Mouse (Mus musculus): Measurements from ENCODE around the gene C2cd5. TPM values are rescaled to one million over a fixed set of nuclear protein-coding genes. Genes with fewer than 3 reads are reported as not detected.

C2cd5 gene
- polyA plus RNA-seq, 1 experiment = not detected

DNA sequence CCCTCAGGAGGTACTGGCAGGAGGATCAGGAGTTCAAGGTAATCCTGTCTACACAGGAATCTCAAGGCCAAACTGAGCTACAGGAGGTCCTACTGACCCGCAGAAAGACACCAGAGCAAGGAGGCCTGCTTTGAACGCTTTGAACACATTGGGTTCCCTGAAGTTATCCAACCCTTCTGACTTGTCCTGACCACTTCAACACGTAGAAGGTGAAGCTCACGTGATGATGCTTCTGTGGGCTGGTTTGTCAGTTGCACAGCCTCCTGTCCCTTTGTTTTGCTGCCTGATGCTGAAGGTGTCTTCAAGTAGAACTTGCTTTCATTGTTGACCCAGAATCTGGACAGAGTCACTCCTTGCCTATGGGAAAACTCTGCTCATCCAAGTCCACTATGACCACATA, 7.7 kb upstream of the C2cd5 start:
- Histone ChIP-seq H3K4me1 (ENCODE audit: control insufficient read depth, insufficient read depth, low read length) (no peaks in the 10 kb centered on the region), H3K4me3 (ENCODE audit: insufficient read depth, low read depth, low read length) (no peak overlapping the region), H3K27ac (ENCODE audit: insufficient read depth, low read depth, low read length) (no peak overlapping the region)
- TF ChIP-seq POLR2A (IDR thresholded peaks at IDR 0.05; ENCODE audit: insufficient read depth, low read depth, low read length) (no peak), CTCF (IDR thresholded peaks at IDR 0.05; ENCODE audit: insufficient read depth, low read depth, low read length) (no peak)
- 94% methylated on average over 4 of the region's 4 CpGs for WGBS

DNA sequence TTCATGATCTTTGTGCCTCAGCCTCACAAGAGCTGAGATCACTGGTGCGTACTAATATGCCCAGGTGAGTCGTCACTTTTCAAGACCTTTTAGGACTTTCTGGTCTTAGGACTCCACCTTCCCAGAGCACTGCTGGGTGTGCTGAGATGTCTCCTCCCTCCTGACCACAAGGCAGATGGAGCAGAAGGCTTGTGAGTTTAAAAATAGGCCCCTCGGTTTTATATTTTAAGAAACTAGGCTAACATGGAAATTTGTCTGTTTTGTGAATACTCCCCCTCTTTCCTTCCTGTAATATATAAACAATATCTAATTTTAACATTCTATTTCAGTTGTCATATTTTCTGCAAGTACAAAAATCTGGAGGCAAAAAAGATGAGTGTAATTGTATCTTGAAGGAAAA, 5.8 kb upstream of the C2cd5 start:
- 71% methylated on average over 3 of the region's 3 CpGs for WGBS
- TF ChIP-seq POLR2A (IDR thresholded peaks at IDR 0.05; ENCODE audit: insufficient read depth, low read depth, low read length) (no peak), CTCF (IDR thresholded peaks at IDR 0.05; ENCODE audit: insufficient read depth, low read depth, low read length) (no peak)
- Histone ChIP-seq H3K4me3 (ENCODE audit: insufficient read depth, low read depth, low read length) (no peak overlapping the region), H3K4me1 (ENCODE audit: control insufficient read depth, insufficient read depth, low read length) (no peaks in the 10 kb centered on the region), H3K27ac (ENCODE audit: insufficient read depth, low read depth, low read length) (no peak overlapping the region)

DNA sequence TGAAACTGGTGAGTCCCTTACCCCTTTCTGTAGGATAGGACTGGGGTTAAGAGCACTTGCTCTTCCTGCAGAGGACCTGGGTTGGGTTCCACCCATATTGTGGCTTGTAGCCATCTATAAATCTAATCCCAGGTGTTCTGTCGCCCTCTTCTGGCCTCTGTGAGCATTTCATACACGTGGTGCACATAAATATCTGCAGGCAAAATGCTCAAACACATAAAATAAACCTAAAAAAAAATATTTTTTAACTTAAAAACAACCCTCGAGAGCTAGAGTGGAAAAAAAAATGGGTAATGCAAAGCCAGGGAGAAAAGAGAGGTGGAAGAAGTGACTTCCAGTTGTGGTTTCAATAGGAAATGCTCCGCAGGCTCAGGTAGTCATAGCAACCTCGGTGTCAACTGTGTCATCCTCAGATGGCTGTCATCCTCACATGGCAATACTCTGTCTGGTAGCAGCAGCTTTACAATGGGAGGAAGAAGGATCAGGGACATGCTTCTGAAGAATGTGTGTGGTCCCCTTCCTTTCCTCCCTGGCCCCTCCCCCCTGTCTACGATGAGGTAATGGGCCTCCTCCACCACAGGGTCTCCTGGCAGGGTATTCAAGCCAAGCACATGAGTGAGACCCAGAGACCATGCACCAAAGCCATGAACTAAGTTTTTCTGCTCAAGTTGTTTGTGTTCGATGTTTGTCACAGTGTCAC, 4.2 kb upstream of the C2cd5 start:
- WGBS = 73% methylated on average over 7 of the region's 7 CpGs
- Histone ChIP-seq H3K4me1 (ENCODE audit: control insufficient read depth, insufficient read depth, low read length) (no peaks in the 10 kb centered on the region), H3K27ac (ENCODE audit: insufficient read depth, low read depth, low read length) (no peak overlapping the region), H3K4me3 (ENCODE audit: insufficient read depth, low read depth, low read length) (no peak overlapping the region)
- TF ChIP-seq POLR2A (IDR thresholded peaks at IDR 0.05; ENCODE audit: insufficient read depth, low read depth, low read length) = no peak
- no peak for TF ChIP-seq CTCF (IDR thresholded peaks at IDR 0.05; ENCODE audit: insufficient read depth, low read depth, low read length)

DNA sequence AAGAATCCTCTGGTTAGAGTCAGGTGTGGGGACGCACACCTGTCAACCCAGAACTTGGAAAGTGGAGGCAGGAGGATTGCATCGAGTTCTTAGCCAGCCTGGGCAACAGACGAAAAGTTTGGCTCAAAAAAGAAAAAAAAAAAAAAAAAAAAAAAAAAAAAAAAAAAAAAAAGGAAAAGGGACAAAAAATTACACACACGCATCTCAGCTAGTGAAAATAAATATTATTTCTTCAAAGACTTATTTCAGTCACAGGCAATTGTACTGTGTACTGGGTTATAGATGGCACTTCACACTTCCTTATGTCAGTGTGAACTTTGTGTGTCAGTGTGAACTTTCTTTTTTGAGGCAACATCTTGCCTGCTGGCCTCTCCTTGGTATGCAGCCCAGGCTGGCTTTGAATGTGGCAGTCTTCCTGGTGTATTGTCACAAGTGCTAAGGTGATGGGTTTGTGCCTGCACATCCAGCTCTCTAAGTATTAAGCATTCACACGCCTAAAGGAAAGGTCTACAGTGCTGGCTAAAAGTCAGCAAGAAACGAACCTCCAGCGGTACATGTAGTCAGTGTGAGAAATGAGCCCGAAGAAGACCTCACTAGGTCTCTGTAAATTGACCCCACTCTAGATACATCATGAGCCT, 656 bp upstream of the C2cd5 start:
- TF ChIP-seq CTCF (IDR thresholded peaks at IDR 0.05; ENCODE audit: insufficient read depth, low read depth, low read length) = no peak
- 0 out of 2 replicates have a peak overlapping the region, but pooled peaks have one; percentile 18 for H3K27ac ChIP-seq (ENCODE audit: insufficient read depth, low read depth, low read length)
- H3K4me1 ChIP-seq (ENCODE audit: control insufficient read depth, insufficient read depth, low read length) = peaks cover under 1% of the 10 kb centered on the region
- WGBS = 46% methylated on average over 8 of the region's 8 CpGs
- H3K4me3 ChIP-seq (ENCODE audit: insufficient read depth, low read depth, low read length) = peak overlapping the region; percentile 95

DNA sequence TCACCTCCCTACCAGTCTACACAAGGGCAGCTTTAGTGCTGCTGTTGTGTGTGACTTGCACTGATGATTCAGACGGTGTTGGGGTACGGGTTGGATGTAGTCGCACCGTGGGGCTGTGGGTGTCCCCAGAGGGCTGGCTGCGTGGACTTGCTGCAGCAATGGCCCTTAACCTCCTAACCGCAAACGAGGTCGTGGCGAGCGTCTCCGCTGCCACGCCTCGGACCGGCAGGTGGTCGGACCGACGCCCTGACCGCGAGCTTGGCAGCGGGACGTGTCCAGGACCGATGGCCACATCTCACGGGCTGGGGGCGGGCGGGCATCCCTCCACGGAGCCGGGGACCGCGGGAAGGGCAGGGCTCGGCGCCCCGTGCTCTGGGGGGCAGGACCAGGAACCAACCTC, 660 bp downstream of the C2cd5 start:
- TF ChIP-seq CTCF (IDR thresholded peaks at IDR 0.05; ENCODE audit: insufficient read depth, low read depth, low read length) (no peak), POLR2A (IDR thresholded peaks at IDR 0.05; ENCODE audit: insufficient read depth, low read depth, low read length) (no peak)
- WGBS = 1% methylated on average over 32 of the region's 32 CpGs
- peak overlapping the region; percentile 95 for H3K4me3 ChIP-seq (ENCODE audit: insufficient read depth, low read depth, low read length)

DNA sequence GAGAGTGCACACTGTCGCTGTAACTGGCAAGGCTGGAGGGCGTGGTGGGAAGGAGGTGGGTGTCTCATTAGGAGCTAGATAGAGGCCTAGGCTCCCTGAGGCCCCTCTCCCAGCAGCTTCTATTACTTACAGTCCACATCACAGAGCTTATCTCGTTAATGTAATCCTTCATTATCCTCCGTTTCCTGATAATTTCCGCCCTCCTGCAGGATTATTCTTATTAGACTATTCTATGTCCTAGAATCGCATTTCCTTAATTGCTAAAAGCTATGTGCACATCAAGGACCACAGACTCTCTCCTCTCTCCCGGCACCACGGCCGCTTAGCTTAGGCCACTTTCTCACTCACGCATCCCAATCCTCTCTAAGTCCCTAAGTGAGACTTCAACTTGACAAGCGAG, 4.8 kb downstream of the C2cd5 start:
- WGBS = 49% methylated on average over 11 of the region's 11 CpGs
- Histone ChIP-seq H3K4me3 (ENCODE audit: insufficient read depth, low read depth, low read length) (no peak overlapping the region), H3K27ac (ENCODE audit: insufficient read depth, low read depth, low read length) (no peak overlapping the region), H3K4me1 (ENCODE audit: control insufficient read depth, insufficient read depth, low read length) (peaks cover 9% of the 10 kb centered on the region)
- no peak for TF ChIP-seq POLR2A (IDR thresholded peaks at IDR 0.05; ENCODE audit: insufficient read depth, low read depth, low read length)
- no peak for TF ChIP-seq CTCF (IDR thresholded peaks at IDR 0.05; ENCODE audit: insufficient read depth, low read depth, low read length)

More for the DNA sequence above, 660 bp downstream of the C2cd5 start:
- peak overlapping the region; percentile 74 for H3K27ac ChIP-seq (ENCODE audit: insufficient read depth, low read depth, low read length)
- H3K4me1 ChIP-seq (ENCODE audit: control insufficient read depth, insufficient read depth, low read length) = peaks cover 8% of the 10 kb centered on the region

DNA sequence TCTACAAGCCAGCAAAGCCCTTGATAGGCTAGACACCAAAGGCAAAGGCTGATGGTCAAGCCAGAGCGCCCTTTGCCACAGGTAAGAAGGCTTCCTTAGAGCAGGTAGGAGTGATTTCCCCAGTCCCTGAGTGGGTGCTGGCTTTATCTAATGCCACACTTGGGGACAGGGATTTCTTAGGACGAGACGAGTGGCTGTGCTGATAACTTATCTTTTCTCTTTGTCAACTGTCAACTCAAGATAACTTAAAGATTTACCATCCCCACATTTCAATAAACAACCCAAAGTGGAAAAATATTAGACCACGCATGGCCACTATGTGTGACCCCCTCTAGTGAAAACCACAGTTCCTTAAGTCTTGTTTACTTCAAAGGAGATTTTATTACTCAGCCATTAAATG, 7.1 kb downstream of the C2cd5 start:
- H3K4me3 ChIP-seq (ENCODE audit: insufficient read depth, low read depth, low read length) = no peak overlapping the region
- WGBS = 96% methylated on average over 4 of the region's 4 CpGs
- TF ChIP-seq POLR2A (IDR thresholded peaks at IDR 0.05; ENCODE audit: insufficient read depth, low read depth, low read length) (no peak), CTCF (IDR thresholded peaks at IDR 0.05; ENCODE audit: insufficient read depth, low read depth, low read length) (no peak)
- peaks cover 9% of the 10 kb centered on the region for H3K4me1 ChIP-seq (ENCODE audit: control insufficient read depth, insufficient read depth, low read length)
- H3K27ac ChIP-seq (ENCODE audit: insufficient read depth, low read depth, low read length) = no peak overlapping the region

DNA sequence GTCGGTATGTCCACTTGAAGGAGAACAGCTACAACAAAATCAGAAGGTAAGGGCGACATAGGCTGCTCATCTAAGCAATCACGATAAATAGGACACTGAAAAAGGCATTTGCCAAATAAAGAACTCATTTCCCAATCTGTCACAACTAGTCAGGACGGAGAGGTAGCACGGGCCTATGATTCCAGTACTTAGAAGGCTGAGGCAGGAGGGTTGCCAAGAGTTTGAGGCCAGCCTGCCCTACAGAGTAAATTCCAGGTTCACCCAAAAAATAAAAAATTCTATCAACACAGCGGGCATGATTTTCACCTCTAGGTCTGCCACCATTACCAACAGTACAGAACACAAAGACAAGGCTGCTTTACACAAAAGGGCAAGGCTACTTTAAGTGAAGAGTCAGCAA, 8.9 kb downstream of the C2cd5 start:
- no peak for TF ChIP-seq CTCF (IDR thresholded peaks at IDR 0.05; ENCODE audit: insufficient read depth, low read depth, low read length)
- TF ChIP-seq POLR2A (IDR thresholded peaks at IDR 0.05; ENCODE audit: insufficient read depth, low read depth, low read length) = no peak
- H3K4me3 ChIP-seq (ENCODE audit: insufficient read depth, low read depth, low read length) = no peak overlapping the region
- 98% methylated on average over 6 of the region's 6 CpGs for WGBS
- H3K4me1 ChIP-seq (ENCODE audit: control insufficient read depth, insufficient read depth, low read length) = peaks cover 9% of the 10 kb centered on the region
- H3K27ac ChIP-seq (ENCODE audit: insufficient read depth, low read depth, low read length) = no peak overlapping the region

DNA sequence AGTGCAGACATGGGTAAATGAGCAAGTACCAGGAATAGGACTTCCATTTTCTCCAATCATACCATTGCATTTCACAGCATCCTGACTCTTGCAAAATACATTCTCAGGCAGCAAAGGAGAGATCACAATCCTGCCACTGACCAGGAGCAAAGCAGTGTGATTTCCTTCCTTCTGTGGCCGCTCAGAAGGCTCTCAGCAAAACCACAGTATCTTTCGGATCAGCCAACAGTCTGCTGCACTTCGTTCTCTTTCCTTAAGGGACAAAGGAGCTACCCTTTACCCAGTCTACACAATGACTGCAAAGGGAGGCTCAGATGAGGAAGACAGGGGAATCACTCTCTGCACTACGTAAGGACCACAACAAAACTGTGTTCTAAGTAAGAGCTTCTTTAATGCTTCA, 12.6 kb downstream of the C2cd5 start:
- Histone ChIP-seq H3K4me1 (ENCODE audit: control insufficient read depth, insufficient read depth, low read length) (no peaks in the 10 kb centered on the region), H3K27ac (ENCODE audit: insufficient read depth, low read depth, low read length) (no peak overlapping the region), H3K4me3 (ENCODE audit: insufficient read depth, low read depth, low read length) (no peak overlapping the region)
- TF ChIP-seq CTCF (IDR thresholded peaks at IDR 0.05; ENCODE audit: insufficient read depth, low read depth, low read length) = no peak
- TF ChIP-seq POLR2A (IDR thresholded peaks at IDR 0.05; ENCODE audit: insufficient read depth, low read depth, low read length) = no peak
- 88% methylated on average over 4 of the region's 4 CpGs for WGBS

All from olfactory bulb, adult 2 months (tissue).